In genomic region chr10:41715557-41715956, GRCm38 (mm10) we compare ENCODE assay signal across 23 mouse cellular contexts. TPM values are rescaled to one million over a fixed set of nuclear protein-coding genes. Genes with fewer than 3 reads are reported as not detected.
DNase-seq lines count a peak whose midpoint lies in the region; ATAC-seq and TF ChIP-seq lines count a peak whose summit lies in the region.
"Had no signal": no experiment of that assay in that cellular context is flagged by ENCODE, and none has a peak within 500 bp of the region (broad histone marks: within the 10 kb centered on the region; RNA-seq: fewer than 3 reads in every experiment).

No protein-coding gene starts in this region.

- H3K4me3 ChIP-seq in forebrain, embryonic 10.5 days = no peak overlapping the region
- no peak overlapping the region for H3K4me3 ChIP-seq in forebrain, embryonic 13.5 days
- H3K4me3 ChIP-seq in midbrain, postnatal 0 days (ENCODE audit: low read depth, low read length) = no peak overlapping the region
- H3K4me3 ChIP-seq in midbrain, embryonic 15.5 days = no peak overlapping the region
- H3K4me3 ChIP-seq in layer of hippocampus, adult 2 months = no peak overlapping the region; the same call in 1 of the 2 replicates
- H3K4me3 ChIP-seq: heart, embryonic 15.5 days; limb, embryonic 12.5 days had no signal

- H3K27me3 ChIP-seq in forebrain, embryonic 10.5 days (ENCODE audit: poor library complexity, severe bottlenecking) = no peaks in the 10 kb centered on the region
- H3K27me3 ChIP-seq in forebrain, embryonic 13.5 days = no peaks in the 10 kb centered on the region
- H3K27me3 ChIP-seq in midbrain, postnatal 0 days (ENCODE audit: insufficient read depth, low read length) = no peaks in the 10 kb centered on the region
- no peaks in the 10 kb centered on the region for H3K27me3 ChIP-seq in midbrain, embryonic 15.5 days (replicated peaks)
- H3K27me3 ChIP-seq: heart, embryonic 15.5 days; limb, embryonic 12.5 days had no signal

- no peaks in the 10 kb centered on the region for H3K36me3 ChIP-seq in forebrain, embryonic 10.5 days (replicated peaks)
- H3K36me3 ChIP-seq in forebrain, embryonic 13.5 days (ENCODE audit: poor library complexity, severe bottlenecking) = no peaks in the 10 kb centered on the region
- H3K36me3 ChIP-seq in midbrain, postnatal 0 days (ENCODE audit: insufficient read depth, low read length) = no peaks in the 10 kb centered on the region
- no peaks in the 10 kb centered on the region for H3K36me3 ChIP-seq in midbrain, embryonic 15.5 days (replicated peaks)
- H3K36me3 ChIP-seq: limb, embryonic 12.5 days had no signal

- no peak for ATAC-seq in forebrain, embryonic 13.5 days
- ATAC-seq in midbrain, postnatal 0 days (ENCODE audit: low FRiP score) = no peak
- no peak for ATAC-seq in midbrain, embryonic 15.5 days (replicated peaks)
- ATAC-seq: liver, postnatal 0 days; lung, postnatal 0 days had no signal

- no peak overlapping the region for H3K4me2 ChIP-seq in forebrain, embryonic 13.5 days
- H3K4me2 ChIP-seq in midbrain, postnatal 0 days (ENCODE audit: low read depth, low read length, poor library complexity, severe bottlenecking) = no peak overlapping the region
- H3K4me2 ChIP-seq in midbrain, embryonic 15.5 days = no peak overlapping the region
- H3K4me2 ChIP-seq: heart, embryonic 15.5 days; liver, embryonic 11.5 days had no signal

- no peak overlapping the region for H3K9ac ChIP-seq in forebrain, embryonic 13.5 days
- H3K9ac ChIP-seq in midbrain, postnatal 0 days (replicated peaks; ENCODE audit: low read length, poor library complexity, severe bottlenecking) = no peak overlapping the region
- no peak overlapping the region for H3K9ac ChIP-seq in midbrain, embryonic 15.5 days
- H3K9ac ChIP-seq: forebrain, postnatal 0 days; heart, embryonic 15.5 days; limb, embryonic 12.5 days; liver, postnatal 0 days had no signal

- H3K4me1 ChIP-seq in forebrain, embryonic 10.5 days = peaks cover 33% of the 10 kb centered on the region
- peaks cover 13% of the 10 kb centered on the region; the same call in 1 of the 2 replicates for H3K4me1 ChIP-seq in forebrain, embryonic 13.5 days
- no peaks in the 10 kb centered on the region for H3K4me1 ChIP-seq in midbrain, postnatal 0 days (ENCODE audit: insufficient read depth, low read length)
- H3K4me1 ChIP-seq in midbrain, embryonic 15.5 days = peaks cover 6% of the 10 kb centered on the region; the same call in 1 of the 2 replicates
- H3K4me1 ChIP-seq: limb, embryonic 12.5 days had no signal

- WGBS in forebrain, embryonic 10.5 days = 91% methylated on average over 14 of the region's 14 CpGs
- WGBS in forebrain, embryonic 13.5 days = 88% methylated on average over 14 of the region's 14 CpGs
- WGBS in midbrain, postnatal 0 days = 82% methylated on average over 14 of the region's 14 CpGs
- WGBS in midbrain, embryonic 15.5 days = 82% methylated on average over 14 of the region's 14 CpGs

- H3K9me3 ChIP-seq in forebrain, embryonic 10.5 days = peaks cover 3% of the 10 kb centered on the region; the same call in 1 of the 2 replicates
- H3K9me3 ChIP-seq in forebrain, embryonic 13.5 days (replicated peaks) = no peaks in the 10 kb centered on the region
- no peaks in the 10 kb centered on the region for H3K9me3 ChIP-seq in midbrain, postnatal 0 days (ENCODE audit: low read length)
- no peaks in the 10 kb centered on the region for H3K9me3 ChIP-seq in midbrain, embryonic 15.5 days
- H3K9me3 ChIP-seq: heart, embryonic 15.5 days; limb, embryonic 12.5 days had no signal

- H3K27ac ChIP-seq in forebrain, embryonic 10.5 days = peak overlapping the region; percentile 67; the same call in 1 of the 2 replicates
- H3K27ac ChIP-seq in forebrain, embryonic 13.5 days = no peak overlapping the region
- no peak overlapping the region for H3K27ac ChIP-seq in midbrain, postnatal 0 days (ENCODE audit: low read depth, low read length)
- H3K27ac ChIP-seq in midbrain, embryonic 15.5 days = no peak overlapping the region
- no peak overlapping the region for H3K27ac ChIP-seq in layer of hippocampus, adult 2 months
- H3K27ac ChIP-seq: heart, embryonic 15.5 days; limb, embryonic 12.5 days; macrophage had no signal

- no peak for TF ChIP-seq CTCF in midbrain, postnatal 0 days (IDR thresholded peaks at IDR 0.05)
- no peak for TF ChIP-seq CTCF in layer of hippocampus, adult 2 months (conservative IDR thresholded peaks at IDR 0.05)

- no peak for DNase-seq in forebrain, embryonic 10.5 days (ENCODE audit: extremely low spot score, low spot score)
- DNase-seq in midbrain, postnatal 0 days (ENCODE audit: low spot score) = peak; percentile 53
- peak; percentile 19 for DNase-seq in mesoderm, embryonic 11.5 days (ENCODE audit: low read depth, low spot score)
- DNase-seq in layer of hippocampus, postnatal 25 days (ENCODE audit: extremely low spot score in 1 of 2, low spot score in 1 of 2) = no peak
- DNase-seq in layer of hippocampus, adult 2 months (ENCODE audit: low spot score in 2 of 2) = no peak
- DNase-seq: adrenal gland, postnatal 36 days; cerebellum, adult 11-12 months; cerebellum, postnatal 36 days; forebrain, postnatal 0 days; heart, postnatal 36 days; kidney, adult 2 months; kidney, postnatal 10 days; liver, postnatal 0 days; right cerebral cortex, postnatal 14 days; thymus, adult 2 months; thymus, postnatal 4 days had no signal

RNA-seq across cellular contexts. Expression of gene Ccdc162, which starts 0.9 kb away (rescaled TPM):
- polyA plus RNA-seq in forebrain, embryonic 10.5 days (2016; fragmentation: Nextera tagmentation; extraction: Ambion mirVana) = 0.33 and 0.68 TPM in 2 replicates
- polyA plus RNA-seq in forebrain, embryonic 13.5 days (2015; fragmentation: Nextera tagmentation; extraction: Ambion mirVana) = 0.31 and 0.82 TPM in 2 replicates
- total RNA-seq in midbrain, postnatal 0 days (2014; rRNA removed) = 1.7 and 2.4 TPM in 2 replicates
- 0.63 and 0.64 TPM in 2 replicates for polyA plus RNA-seq in midbrain, postnatal 0 days (2015; fragmentation: Nextera tagmentation; extraction: Ambion mirVana)
- polyA plus RNA-seq in midbrain, embryonic 15.5 days (2015; fragmentation: Nextera tagmentation; extraction: Ambion mirVana) = 0.52 and 0.77 TPM in 2 replicates
- 1 to 10 TPM; 1.1 to 1.2 TPM for total RNA-seq in layer of hippocampus, postnatal 25 days (2021)
- 1 to 10 TPM in 1 of 2 experiments, under 1 TPM in 1; 0.91 to 1.6 TPM for total RNA-seq in layer of hippocampus, adult 2 months (2021)
- polyA plus RNA-seq: macrophage had no signal

Comparison
In these comparisons a context has a peak if more than half of its experiments do, and no peak if none do; other contexts are left out.
1. DNase-seq: peak in midbrain, postnatal 0 days (single experiment) and mesoderm, embryonic 11.5 days (single experiment); none in forebrain, embryonic 10.5 days (single experiment), layer of hippocampus, postnatal 25 days (0 of 2) and layer of hippocampus, adult 2 months (0 of 2).